8 mouse cellular contexts compared by ENCODE assay signal in genomic region chr19:10203848-10204615, GRCm38 (mm10). TPM values are rescaled to one million over a fixed set of nuclear protein-coding genes. Genes with fewer than 3 reads are reported as not detected.
DNase-seq lines count a peak whose midpoint lies in the region; ATAC-seq and TF ChIP-seq lines count a peak whose summit lies in the region.

Gene Tmem258 (plus strand): TSS chr19:10204014.
Gene Fen1 (minus strand): TSS chr19:10204169.

- peaks cover 74% of the 10 kb centered on the region for H3K36me3 ChIP-seq in G1E (replicated peaks)
- peaks cover 26% of the 10 kb centered on the region for H3K36me3 ChIP-seq in lung, embryonic 16.5 days (ENCODE audit: control insufficient read depth, insufficient read depth, low read length)

- peaks cover 56% of the 10 kb centered on the region for H3K4me1 ChIP-seq in G1E (ENCODE audit: insufficient read depth, low read depth, low read length)
- H3K4me1 ChIP-seq in cerebellum, adult 2 months (ENCODE audit: control insufficient read depth, insufficient read depth, low read length), result no peaks in the 10 kb centered on the region
- peaks cover 13% of the 10 kb centered on the region for H3K4me1 ChIP-seq in lung, embryonic 16.5 days (replicated peaks; ENCODE audit: control insufficient read depth, insufficient read depth, low read length)

- no peaks in the 10 kb centered on the region for H3K9me3 ChIP-seq in G1E (replicated peaks)
- no peaks in the 10 kb centered on the region for H3K9me3 ChIP-seq in lung, embryonic 16.5 days (ENCODE audit: control insufficient read depth, low read length)

- peak within 1 kb of the TSS; percentile 79 for H3K27ac ChIP-seq in cerebellum, adult 2 months (ENCODE audit: insufficient read depth, low read length)
- peak within 1 kb of the TSS; percentile 79 for H3K27ac ChIP-seq in lung, embryonic 16.5 days (ENCODE audit: low read length)

- peak within 1 kb of the TSS; percentile 76 for H3K4me2 ChIP-seq in lung, embryonic 16.5 days (ENCODE audit: low read depth, low read length)

- peak; percentile 81 for TF ChIP-seq POLR2A in cerebellum, adult 2 months (IDR thresholded peaks at IDR 0.05; ENCODE audit: borderline replicate concordance, insufficient read depth, low read length)

- DNase-seq in G1E (ENCODE audit: low spot score), result peak; percentile 85
- DNase-seq in cerebellum, adult 2 months, result peak; percentile 90 to 96
- DNase-seq in forelimb bud, embryonic 11.5 days (ENCODE audit: low read depth, low spot score), result peak; percentile 87
- peak; percentile 98 for DNase-seq in layer of hippocampus, adult 9-10 months (ENCODE audit: low spot score)
- DNase-seq in ovary, postnatal 10 days (ENCODE audit: low spot score), result peak; percentile 88
- DNase-seq in thymus, postnatal 10 days (ENCODE audit: low spot score in 2 of 2), result peak; percentile 77 to 89

- H3K9ac ChIP-seq in lung, embryonic 16.5 days (ENCODE audit: low read length), result peak within 1 kb of the TSS; percentile 80

- peak within 1 kb of the TSS; percentile 75 for H3K4me3 ChIP-seq in G1E (ENCODE audit: low read depth, low read length)
- peak within 1 kb of the TSS; percentile 83 for H3K4me3 ChIP-seq in cerebellum, adult 2 months (replicated peaks; ENCODE audit: insufficient read depth, low read depth, low read length)
- H3K4me3 ChIP-seq in lung, embryonic 16.5 days (ENCODE audit: low read length), result peak within 1 kb of the TSS; percentile 72

- no peaks in the 10 kb centered on the region for H3K27me3 ChIP-seq in G1E (ENCODE audit: insufficient read depth, low read length)
- no peaks in the 10 kb centered on the region for H3K27me3 ChIP-seq in cerebellum, adult 2 months (ENCODE audit: control insufficient read depth, insufficient read depth, low read length)
- no peaks in the 10 kb centered on the region for H3K27me3 ChIP-seq in lung, embryonic 16.5 days (ENCODE audit: control insufficient read depth, insufficient read depth, low read depth, low read length)

- under 1% methylated on average over 40 of the region's 40 CpGs for WGBS in cerebellum, adult 2 months
- WGBS in lung, embryonic 16.5 days, result under 1% methylated on average over 40 of the region's 40 CpGs

- peak; percentile 62; the same call in 1 of the 2 replicates for ATAC-seq in G1E (ENCODE audit: extremely low read depth, insufficient number of reproducible peaks, low FRiP score, poor library complexity, severe bottlenecking)
- ATAC-seq in hematopoietic stem cell, adult 5-6 weeks (replicated peaks in 1 of 2; ENCODE audit: insufficient read depth in 1 of 2, low FRiP score in 2 of 2, low TSS enrichment in 1 of 2, low read depth in 1 of 2, poor library complexity in 2 of 2, severe bottlenecking in 2 of 2), result peak; percentile 90 to 96
- peak; percentile 94 for ATAC-seq in lung, embryonic 16.5 days (ENCODE audit: low read depth)

- no peak for TF ChIP-seq CTCF in G1E (IDR thresholded peaks at IDR 0.05; ENCODE audit: low read depth, low read length)
- TF ChIP-seq CTCF in cerebellum, adult 2 months (IDR thresholded peaks at IDR 0.05; ENCODE audit: borderline replicate concordance, insufficient read depth, low read depth, low read length), result no peak

RNA-seq across cellular contexts. Expression of gene Tmem258, which starts in this region (rescaled TPM):
- 24.2 and 40.3 TPM in 2 replicates for total RNA-seq in G1E (2014; fragmentation: Nextera tagmentation)
- total RNA-seq in G1E (2017), result 178 and 219 TPM in 2 replicates
- 13.9 and 20.3 TPM in 2 replicates for polyA plus RNA-seq in G1E (2012)
- 59.2 and 65.5 TPM in 2 replicates for polyA plus RNA-seq in cerebellum, adult 2 months (2012; rRNA removed)
- total RNA-seq in hematopoietic stem cell, adult 5-6 weeks (2017), result 102 and 111 TPM in 2 replicates
- 488 and 498 TPM in 2 replicates for polyA plus RNA-seq in lung, embryonic 16.5 days (2015; fragmentation: Nextera tagmentation; extraction: Ambion mirVana)

RNA-seq across cellular contexts. Expression of gene Fen1, which starts in this region (rescaled TPM):
- total RNA-seq in G1E (2014; fragmentation: Nextera tagmentation), result 23.1 and 30.8 TPM in 2 replicates
- 167 and 180 TPM in 2 replicates for total RNA-seq in G1E (2017)
- polyA plus RNA-seq in G1E (2012), result 51.2 and 86.3 TPM in 2 replicates
- polyA plus RNA-seq in cerebellum, adult 2 months (2012; rRNA removed), result 19.9 and 20.2 TPM in 2 replicates
- total RNA-seq in hematopoietic stem cell, adult 5-6 weeks (2017), result 85.9 and 90.2 TPM in 2 replicates
- polyA plus RNA-seq in lung, embryonic 16.5 days (2015; fragmentation: Nextera tagmentation; extraction: Ambion mirVana), result 99.0 and 106 TPM in 2 replicates

Comparison
In these comparisons a context has a peak if more than half of its experiments do, and no peak if none do; other contexts are left out.
1. Peak in every context shown above with its lines: DNase-seq, ATAC-seq, H3K4me3 ChIP-seq and H3K27ac ChIP-seq.